Mouse (Mus musculus) kidney, postnatal 0 days (tissue): ENCODE data around the gene Fgfr3. TPM values are rescaled to one million over a fixed set of nuclear protein-coding genes. Genes with fewer than 3 reads are reported as not detected.
A peak's percentile ranks its signal among the peaks of the same experiment; 100 is the strongest.

Experiments used
- ATAC-seq: fragments of 200-750 bp; cut with Nextera tagmentation; replicated peaks from 2 replicates; pipeline ENCODE4 v1.8.0; 2017; ENCODE audit warnings: low read depth, moderate number of reproducible peaks, moderate TSS enrichment, moderate library complexity; ENCODE audit not compliant: low FRiP score
- DNase-seq: peaks from one replicate; pipeline ENCODE4 v3.0.0-alpha.2; 2016; ENCODE audit warnings: low spot score
- H3K27ac ChIP-seq: fragments of 300-500 bp; sonication (generic); 2 replicates; pipeline ENCODE4 v1.5.1; 2014; ENCODE audit warnings: mild to moderate bottlenecking
- H3K27me3 ChIP-seq: fragments of 300-500 bp; sonication (generic); 2 replicates; pipeline ENCODE4 v1.6.1; 2014; ENCODE audit warnings: low read length, mixed read lengths; ENCODE audit not compliant: insufficient read depth
- H3K36me3 ChIP-seq: fragments of 300-500 bp; sonication (generic); 2 replicates; pipeline ENCODE4 v1.6.1; 2014; ENCODE audit warnings: low read length, mixed read lengths; ENCODE audit not compliant: insufficient read depth
- H3K4me1 ChIP-seq: fragments of 300-500 bp; sonication (generic); replicated peaks from 2 replicates; pipeline ENCODE4 v1.6.1; 2014; ENCODE audit warnings: antibody characterized with exemption, low read length, mixed read lengths; ENCODE audit not compliant: insufficient read depth
- H3K4me2 ChIP-seq: fragments of 300-500 bp; sonication (generic); 2 replicates; pipeline ENCODE4 v1.6.1; 2014; ENCODE audit warnings: mild to moderate bottlenecking, low read length, moderate library complexity, mixed read lengths
- H3K4me3 ChIP-seq: fragments of 300-500 bp; sonication (generic); replicated peaks from 2 replicates; pipeline ENCODE4 v1.5.1; 2014; ENCODE audit warnings: low read depth, low read length
- H3K9ac ChIP-seq: fragments of 300-500 bp; sonication (generic); 2 replicates; pipeline ENCODE4 v1.6.1; 2014; ENCODE audit warnings: low read depth, low read length
- H3K9me3 ChIP-seq: fragments of 300-500 bp; sonication (generic); replicated peaks from 2 replicates; pipeline ENCODE4 v1.6.1; 2016; ENCODE audit warnings: low read length, inconsistent platforms, mixed read lengths
- CTCF ChIP-seq: IDR thresholded peaks from 2 replicates; pipeline ENCODE4 v1.5.1; 2016; ENCODE audit warnings: antibody characterized with exemption, low read depth, mild to moderate bottlenecking, moderate library complexity
- WGBS: fragments of 180-500 bp; shearing (Covaris S2); extraction: QIAGEN DNeasy Blood & Tissue Kit; methylation state at CpG from one replicate; pipeline ENCODE4 v1.1.7; 2014; 5-methylcytosine and 5-hydroxymethylcytosine counted together
- polyA plus RNA-seq: library from polyadenylated mRNA; unstranded; fragments of >200 nt; fragmentation: Nextera tagmentation; extraction: Ambion mirVana; gene quantifications from 2 replicates; pipeline ENCODE4 v1.2.1, GENCODE M21; 2015

The Fgfr3 gene
- polyA plus RNA-seq: 14.4 and 15.0 TPM in 2 replicates

DNA sequence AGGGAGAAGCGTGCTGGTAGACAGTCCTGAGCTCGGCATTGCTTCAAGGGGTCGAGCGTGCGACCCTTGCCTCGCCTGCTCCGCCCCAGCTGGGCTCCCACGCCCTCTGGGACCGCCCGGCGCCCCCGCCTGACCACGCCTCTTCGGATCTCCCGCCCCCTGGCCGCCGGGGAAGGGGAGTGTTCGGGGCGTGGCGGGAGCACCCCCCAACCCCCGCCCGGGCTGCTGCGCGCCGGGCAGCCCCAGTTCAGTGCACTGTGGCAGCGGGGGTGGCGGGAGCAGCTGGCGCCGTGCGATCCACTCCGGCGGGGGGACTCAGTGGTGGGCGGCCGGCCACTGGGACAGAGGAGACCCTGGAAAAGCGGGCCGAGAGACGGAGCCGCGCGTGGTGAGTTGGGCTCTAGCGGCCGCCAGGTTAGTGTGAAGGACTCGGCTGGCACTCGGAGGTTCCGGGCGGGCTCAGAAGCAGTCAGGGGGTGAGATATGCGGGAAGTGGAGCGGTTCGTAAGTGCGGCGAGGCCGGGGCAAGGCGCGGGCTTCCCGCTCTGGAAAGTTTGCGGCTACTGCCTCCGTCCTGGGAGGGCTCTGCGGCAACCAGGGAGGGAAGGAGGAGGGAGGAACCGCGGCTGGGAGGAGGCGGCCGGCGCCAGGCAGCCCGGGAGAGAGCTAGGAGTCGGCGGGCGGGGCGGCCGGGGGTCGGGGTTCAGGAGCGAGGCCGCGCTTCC lies at the start of gene Fgfr3:
Gene Fgfr3 (plus strand): TSS at position 134 of the 725 bp plus-strand sequence.
- Histone ChIP-seq H3K36me3 (no peaks in the 10 kb centered on the region), H3K9ac (peak within 1 kb of the TSS; percentile 76), H3K4me1 (peaks cover 28% of the 10 kb centered on the region), H3K27me3 (no peaks in the 10 kb centered on the region), H3K4me3 (peak within 1 kb of the TSS; percentile 78), H3K4me2 (peak within 1 kb of the TSS; percentile 99), H3K9me3 (no peaks in the 10 kb centered on the region), H3K27ac (peak within 1 kb of the TSS; percentile 79)
- WGBS: under 1% methylated on average over 55 of the region's 73 CpGs
- DNase-seq (peak; percentile 81), ATAC-seq (peak; percentile 49)
- TF ChIP-seq CTCF: peak; percentile 38; the same call in 1 of the 2 replicates

DNA sequence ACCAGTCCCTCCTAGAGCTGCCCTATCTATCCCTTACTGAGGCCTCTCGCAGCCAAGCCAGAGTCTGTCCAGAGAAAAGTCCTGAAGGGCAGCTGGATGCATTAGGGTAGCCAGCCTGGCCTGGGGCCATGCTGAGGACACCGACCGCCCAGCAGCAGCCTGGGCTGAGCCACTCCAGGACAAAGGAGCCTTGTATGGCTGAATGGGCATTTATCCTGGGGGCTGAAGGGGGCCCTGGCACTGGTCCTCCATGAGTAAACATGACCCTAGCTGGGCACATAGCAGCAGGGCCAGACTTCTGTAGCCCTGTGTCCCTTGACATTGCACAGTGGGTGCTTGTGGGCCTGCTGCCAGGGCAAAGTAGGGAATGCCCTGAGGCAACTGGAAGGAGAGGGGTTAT lies 47.0 kb upstream of the Fgfr3 start:
- DNase-seq: no peak
- no peak for ATAC-seq
- no peaks in the 10 kb centered on the region for H3K9me3 ChIP-seq
- 74% methylated on average over 3 of the region's 3 CpGs for WGBS
- no peak overlapping the region for H3K27ac ChIP-seq
- H3K27me3 ChIP-seq: no peaks in the 10 kb centered on the region
- no peak for TF ChIP-seq CTCF
- H3K4me3 ChIP-seq: no peak overlapping the region
- 0 out of 2 replicates have a peak overlapping the region, but pooled peaks have one; percentile 8 for H3K9ac ChIP-seq
- H3K36me3 ChIP-seq: peaks cover 28% of the 10 kb centered on the region
- no peak overlapping the region for H3K4me2 ChIP-seq
- no peaks in the 10 kb centered on the region for H3K4me1 ChIP-seq

- Histone ChIP-seq H3K27ac (no peak overlapping the region), H3K36me3 (peaks cover 17% of the 10 kb centered on the region), H3K4me1 (no peaks in the 10 kb centered on the region), H3K4me2 (no peak overlapping the region), H3K9me3 (no peaks in the 10 kb centered on the region), H3K27me3 (no peaks in the 10 kb centered on the region), H3K4me3 (no peak overlapping the region), H3K9ac (no peak overlapping the region)
- 0% methylated on average over 1 of the region's 1 CpGs for WGBS
- ATAC-seq (no peak; the same call in 1 of the 2 replicates), DNase-seq (peak; percentile 79)
- TF ChIP-seq CTCF: peak; percentile 77
Observed at GRCm38 (mm10) chr5:33675964-33676363, 45.5 kb upstream of the Fgfr3 start.

GRCm38 (mm10) chr5:33678244-33678643 lies 43.2 kb upstream of the Fgfr3 start:
- H3K27ac ChIP-seq: no peak overlapping the region
- no peak overlapping the region for H3K4me2 ChIP-seq
- TF ChIP-seq CTCF: no peak
- ATAC-seq: no peak
- H3K9me3 ChIP-seq: no peaks in the 10 kb centered on the region
- 74% methylated on average over 5 of the region's 5 CpGs for WGBS
- H3K4me3 ChIP-seq: no peak overlapping the region
- H3K36me3 ChIP-seq: no peaks in the 10 kb centered on the region; the same call in 1 of the 2 replicates
- H3K27me3 ChIP-seq: no peaks in the 10 kb centered on the region
- H3K4me1 ChIP-seq: no peaks in the 10 kb centered on the region
- DNase-seq: no peak
- H3K9ac ChIP-seq: no peak overlapping the region

DNA sequence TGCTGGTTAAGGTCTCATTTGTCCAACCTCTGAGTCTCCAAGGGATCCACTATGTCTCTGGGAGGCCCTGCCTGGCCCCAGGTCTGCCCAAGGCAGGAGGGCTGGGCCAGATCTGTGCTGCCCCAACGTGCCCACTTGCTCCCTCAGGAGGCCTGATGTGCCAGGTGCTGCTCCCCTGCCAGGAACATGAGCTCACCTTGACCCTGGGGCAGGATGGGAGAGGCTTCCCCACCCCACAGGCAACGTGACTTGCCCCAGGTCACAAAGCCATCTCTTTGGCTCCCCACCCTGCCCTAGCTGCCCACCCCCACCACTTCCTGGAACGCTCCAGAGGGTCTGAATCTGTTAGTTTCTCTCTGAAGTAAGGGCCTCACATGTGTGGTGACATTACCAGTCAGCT lies 40.4 kb upstream of the Fgfr3 start:
- DNase-seq: no peak
- Histone ChIP-seq H3K27ac (no peak overlapping the region), H3K9ac (no peak overlapping the region), H3K4me3 (no peak overlapping the region), H3K4me2 (no peak overlapping the region), H3K27me3 (no peaks in the 10 kb centered on the region), H3K4me1 (no peaks in the 10 kb centered on the region), H3K9me3 (no peaks in the 10 kb centered on the region), H3K36me3 (no peaks in the 10 kb centered on the region)
- WGBS: 57% methylated on average over 3 of the region's 3 CpGs
- ATAC-seq: no peak
- no peak for TF ChIP-seq CTCF

GRCm38 (mm10) chr5:33681611-33682388 lies 39.7 kb upstream of the Fgfr3 start:
- Histone ChIP-seq H3K4me1 (no peaks in the 10 kb centered on the region), H3K9me3 (no peaks in the 10 kb centered on the region), H3K4me3 (no peak overlapping the region), H3K27me3 (no peaks in the 10 kb centered on the region), H3K9ac (no peak overlapping the region), H3K4me2 (no peak overlapping the region), H3K36me3 (no peaks in the 10 kb centered on the region), H3K27ac (no peak overlapping the region)
- no peak for ATAC-seq
- no peak for TF ChIP-seq CTCF
- no peak for DNase-seq
- WGBS: 79% methylated on average over 15 of the region's 15 CpGs
